Mouse (Mus musculus) heart, adult 10 weeks (tissue): ENCODE data around the gene Gpr176. TPM values are rescaled to one million over a fixed set of nuclear protein-coding genes. Genes with fewer than 3 reads are reported as not detected.

Experiments
- polyA plus RNA-seq: library from polyadenylated mRNA; stranded (reverse); fragments of 350-450 nt; fragmentation: Illumina TruSeq; extraction: RNeasy Lipid Tissue Mini Kit (QIAGEN cat#74804); gene quantifications from one replicate; pipeline ENCODE4 v1.2.3, GENCODE M21; 2014; ENCODE audit warnings: low read depth, low replicate concordance

Gpr176 gene
- 0.18 TPM for polyA plus RNA-seq

DNA sequence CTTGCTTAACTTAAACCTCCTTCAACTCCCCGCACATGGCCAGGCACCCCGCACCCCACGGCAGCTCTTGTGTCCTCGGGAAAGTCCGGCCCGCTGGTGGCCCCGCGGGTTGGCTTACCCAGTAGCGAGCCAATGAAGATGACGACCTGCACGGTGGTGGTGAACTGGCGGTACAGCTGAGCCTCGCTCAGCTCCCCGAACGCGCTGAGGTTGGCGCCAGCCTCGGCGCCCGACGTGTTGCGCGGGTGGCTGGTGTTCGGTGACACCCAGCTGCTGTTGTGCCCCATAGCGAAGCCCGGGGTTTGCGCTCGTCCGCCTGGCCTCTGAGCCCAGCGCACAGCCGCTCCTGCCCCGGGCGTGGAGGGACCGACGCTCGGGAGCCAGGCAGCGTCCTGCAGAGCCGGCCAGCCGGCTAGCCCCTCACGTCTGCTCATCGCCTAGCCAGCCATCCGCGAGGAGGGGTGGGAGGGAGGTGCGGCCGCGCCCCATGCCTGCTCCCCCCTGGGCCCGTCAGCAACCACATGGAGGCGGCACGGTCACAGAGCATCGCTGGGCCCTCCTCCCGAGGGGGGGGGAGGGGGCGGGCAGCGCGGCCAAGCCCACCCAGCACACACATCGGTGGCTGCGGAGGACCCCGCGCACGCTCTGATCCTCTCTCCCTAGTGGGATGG is at the start of gene Gpr176:
Gene Gpr176 (minus strand): TSS at position 519 of the 671 bp plus-strand sequence.

DNA sequence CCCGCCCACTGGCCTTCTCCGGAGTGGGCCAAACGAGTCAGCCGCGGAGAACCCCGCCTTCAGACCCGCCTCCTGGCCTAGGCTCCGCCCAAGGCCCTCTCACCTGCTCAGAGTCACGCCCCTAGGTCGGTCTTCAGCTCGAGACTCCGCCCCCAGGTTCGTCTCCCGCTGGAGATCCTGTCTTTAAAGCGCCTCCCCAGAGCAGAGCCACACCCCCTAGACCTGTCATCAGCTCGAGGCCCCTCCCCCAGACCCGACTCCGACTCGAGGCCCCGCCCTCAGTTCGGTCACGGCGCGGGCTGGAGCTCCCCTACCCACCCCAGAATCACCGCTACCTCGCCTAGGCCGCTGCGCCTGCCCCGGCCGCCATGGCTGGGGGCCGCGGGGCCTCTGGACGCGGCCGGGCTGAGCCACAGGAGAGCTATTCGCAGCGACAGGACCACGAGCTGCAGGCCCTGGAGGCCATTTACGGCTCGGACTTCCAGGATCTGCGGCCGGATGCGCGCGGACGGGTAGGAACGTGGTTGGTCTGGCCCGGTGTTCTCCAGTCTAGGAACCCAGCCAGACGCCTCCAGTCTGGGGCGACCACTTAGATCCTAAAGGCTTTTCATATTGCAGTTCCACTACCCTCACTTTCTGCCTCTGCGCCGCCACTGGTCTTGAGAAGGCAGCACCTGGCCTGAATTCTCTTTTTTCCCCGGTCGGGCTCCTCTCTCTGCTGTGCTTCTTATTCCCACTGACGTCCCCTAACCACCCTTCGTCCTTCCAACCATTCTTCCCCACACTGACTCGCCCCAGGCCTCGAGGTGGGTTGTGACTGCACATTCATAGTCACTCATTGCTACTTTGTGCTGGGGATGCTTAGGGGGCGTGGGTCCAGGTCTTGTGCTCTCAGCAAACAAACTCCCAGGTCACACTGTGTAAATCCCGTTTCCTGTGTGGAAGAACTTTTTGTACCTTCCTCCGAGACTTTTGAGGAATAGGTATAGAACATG is 15.4 kb upstream of the Gpr176 start, which contains the start of gene Eif2ak4:
Gene Eif2ak4 (plus strand): TSS at position 278 of the 995 bp plus-strand sequence.

DNA sequence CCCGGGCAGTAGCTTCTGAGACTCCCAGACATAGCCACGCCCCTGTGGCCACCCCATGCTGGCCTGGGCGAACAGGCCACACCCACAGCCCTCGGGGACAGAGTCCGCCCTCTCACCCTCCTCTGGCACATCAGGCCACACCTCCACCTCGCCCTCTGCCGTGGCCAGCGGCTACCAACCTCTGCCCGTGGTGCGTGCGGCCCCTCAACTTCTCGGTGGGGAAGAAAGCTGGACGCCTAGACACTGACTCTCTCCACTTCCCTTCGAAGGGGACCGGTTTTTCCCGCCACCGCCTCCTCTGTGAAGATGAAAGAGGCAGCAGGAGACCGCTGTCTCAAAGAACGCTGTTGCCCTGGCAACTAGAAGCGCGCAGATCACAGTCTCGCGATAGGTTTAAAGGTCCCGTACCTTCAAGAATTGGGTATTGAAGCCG is 116.6 kb downstream of the Gpr176 start, which contains the start of gene Fsip1:
Gene Fsip1 (minus strand): TSS at position 346 of the 433 bp plus-strand sequence.

Other genes with a start within 250 kb of the Gpr176 start
- gene Fsip1, start 116.5 kb downstream of the Gpr176 start, polyA plus RNA-seq = not detected
- gene Eif2ak4, start 15.2 kb upstream of the Gpr176 start, polyA plus RNA-seq = 5.0 TPM
- gene Srp14, start 106.3 kb upstream of the Gpr176 start, polyA plus RNA-seq = 153 TPM
- 2.6 TPM for gene Bmf, start 176.3 kb upstream of the Gpr176 start, polyA plus RNA-seq
- 0.58 TPM for gene Bub1b, start 224.8 kb upstream of the Gpr176 start, polyA plus RNA-seq